Mouse (Mus musculus) megakaryocyte, embryonic 14.5 days (primary cell): Measurements from ENCODE around the gene Trim45.

ENCODE experiments used
- FLI1 ChIP-seq: IDR thresholded peaks from 2 replicates; pipeline ENCODE4 v1.6.1; 2012; ENCODE audit warnings: low read length, inconsistent platforms, mixed read lengths
- GATA1 ChIP-seq: IDR thresholded peaks from 3 replicates; pipeline ENCODE4 v1.6.1; 2012; ENCODE audit warnings: mixed read lengths, low read length, inconsistent platforms, borderline replicate concordance

GRCm38 (mm10) chr3:100947286-100947685 lies 25.3 kb downstream of the Trim45 start:
- no peak for TF ChIP-seq GATA1
- TF ChIP-seq FLI1 = no peak
